Mouse (Mus musculus) heart, postnatal 0 days (tissue): ENCODE results near the gene Lctl.
"Not testable (repeated sequence)": the region's sequence is repeated elsewhere in the genome, so short reads cannot be mapped to it uniquely, and the experiment has no call there.

Source experiments
- CTCF ChIP-seq: IDR thresholded peaks from 2 replicates; pipeline ENCODE4 v1.5.1; 2016; ENCODE audit warnings: antibody characterized with exemption, control low read depth, low read depth
- EP300 ChIP-seq: IDR thresholded peaks from 2 replicates; pipeline ENCODE4 v1.6.1; 2016; ENCODE audit warnings: antibody characterized with exemption, low read depth

- not testable (repeated sequence) for TF ChIP-seq CTCF, EP300
Observed at GRCm38 (mm10) chr9:64183295-64183694, 66.3 kb downstream of the Lctl start.
